Mouse (Mus musculus) myocyte (in vitro differentiated cells): Measurements from ENCODE around the gene Nanos3. TPM values are rescaled to one million over a fixed set of nuclear protein-coding genes. Genes with fewer than 3 reads are reported as not detected.

Experiments
- H3K27me3 ChIP-seq: one replicate; pipeline ENCODE4 v1.6.1; 2011; ENCODE audit not compliant: control insufficient read depth, insufficient read depth, insufficient read length
- H3K36me3 ChIP-seq: one replicate; pipeline ENCODE4 v1.6.1; 2011; ENCODE audit not compliant: control insufficient read depth, insufficient read depth
- H3K4me2 ChIP-seq: one replicate; pipeline ENCODE4 v1.6.1; 2011; ENCODE audit warnings: low read depth, control low read depth
- H3K4me3 ChIP-seq: one replicate; pipeline ENCODE4 v1.5.1; 2011; ENCODE audit warnings: mild to moderate bottlenecking, control low read depth, moderate library complexity
- H3K79me2 ChIP-seq: one replicate; pipeline ENCODE4 v1.6.1; 2011; ENCODE audit not compliant: control insufficient read depth, insufficient read depth
- H3ac ChIP-seq: one replicate; pipeline ENCODE4 v1.6.1; 2011; ENCODE audit not compliant: control insufficient read depth, insufficient read length
- CEBPB ChIP-seq: IDR thresholded peaks from 2 replicates; pipeline ENCODE4 v1.6.1; 2011; ENCODE audit warnings: mild to moderate bottlenecking, moderate library complexity; ENCODE audit not compliant: poor library complexity, insufficient read depth, severe bottlenecking
- E2F4 ChIP-seq: IDR thresholded peaks from one replicate; pipeline ENCODE4 v1.6.1; 2011; ENCODE audit warnings: mild to moderate bottlenecking, control low read depth, moderate library complexity; ENCODE audit not compliant: insufficient read depth
- MAX ChIP-seq: IDR thresholded peaks from one replicate; pipeline ENCODE4 v1.6.1; 2011; ENCODE audit warnings: low read depth, mild to moderate bottlenecking, control low read depth
- MYOD1 ChIP-seq, 3 experiments: IDR thresholded peaks; one replicate each; pipeline ENCODE4 v1.6.1; 2011; ENCODE audit warnings: control low read depth in 2 of 3, low read depth in 2 of 3, mild to moderate bottlenecking in 2 of 3, moderate library complexity in 1 of 3; ENCODE audit not compliant: insufficient read length in 2 of 3, control insufficient read depth in 1 of 3
- MYOG ChIP-seq, 3 experiments: IDR thresholded peaks; one replicate each; pipeline ENCODE4 v1.6.1; 2011; ENCODE audit warnings: control low read depth in 2 of 3, low read depth in 2 of 3, mild to moderate bottlenecking in 2 of 3; ENCODE audit not compliant: insufficient read length in 2 of 3, control insufficient read depth in 1 of 3, insufficient read depth in 1 of 3
- POLR2A ChIP-seq: IDR thresholded peaks from one replicate; pipeline ENCODE4 v1.6.1; 2011; ENCODE audit warnings: low read depth, mild to moderate bottlenecking, control low read depth, moderate library complexity; ENCODE audit not compliant: insufficient read length
- POLR2AphosphoS2 ChIP-seq: IDR thresholded peaks from one replicate; pipeline ENCODE4 v1.6.1; 2011; ENCODE audit warnings: low read depth, control low read depth; ENCODE audit not compliant: insufficient read length
- REST ChIP-seq: IDR thresholded peaks from one replicate; pipeline ENCODE4 v1.6.1; 2011; ENCODE audit warnings: mild to moderate bottlenecking, control low read depth, moderate library complexity; ENCODE audit not compliant: insufficient read depth, insufficient read length
- SRF ChIP-seq: IDR thresholded peaks from one replicate; pipeline ENCODE4 v1.6.1; 2011; ENCODE audit warnings: low read depth; ENCODE audit not compliant: control insufficient read depth, insufficient read length
- TCF12 ChIP-seq: IDR thresholded peaks from one replicate; pipeline ENCODE4 v1.6.1; 2011; ENCODE audit warnings: mild to moderate bottlenecking, control low read depth; ENCODE audit not compliant: poor library complexity, insufficient read depth, severe bottlenecking
- TCF3 ChIP-seq: IDR thresholded peaks from one replicate; pipeline ENCODE4 v1.6.1; 2011; ENCODE audit warnings: low read depth, control low read depth; ENCODE audit not compliant: insufficient read length
- USF1 ChIP-seq: IDR thresholded peaks from one replicate; pipeline ENCODE4 v1.6.1; 2011; ENCODE audit warnings: low read depth, mild to moderate bottlenecking, control low read depth, moderate library complexity
- polyA plus RNA-seq: library from polyadenylated mRNA; unstranded; fragments of >200 nt; fragmentation: generic; extraction: Trizol; gene quantifications from one replicate; pipeline ENCODE4 v1.2.1, GENCODE M21; 2012; ENCODE audit warnings: missing spikeins

Nanos3 gene
- polyA plus RNA-seq, 1 experiment: 1.2 TPM

DNA sequence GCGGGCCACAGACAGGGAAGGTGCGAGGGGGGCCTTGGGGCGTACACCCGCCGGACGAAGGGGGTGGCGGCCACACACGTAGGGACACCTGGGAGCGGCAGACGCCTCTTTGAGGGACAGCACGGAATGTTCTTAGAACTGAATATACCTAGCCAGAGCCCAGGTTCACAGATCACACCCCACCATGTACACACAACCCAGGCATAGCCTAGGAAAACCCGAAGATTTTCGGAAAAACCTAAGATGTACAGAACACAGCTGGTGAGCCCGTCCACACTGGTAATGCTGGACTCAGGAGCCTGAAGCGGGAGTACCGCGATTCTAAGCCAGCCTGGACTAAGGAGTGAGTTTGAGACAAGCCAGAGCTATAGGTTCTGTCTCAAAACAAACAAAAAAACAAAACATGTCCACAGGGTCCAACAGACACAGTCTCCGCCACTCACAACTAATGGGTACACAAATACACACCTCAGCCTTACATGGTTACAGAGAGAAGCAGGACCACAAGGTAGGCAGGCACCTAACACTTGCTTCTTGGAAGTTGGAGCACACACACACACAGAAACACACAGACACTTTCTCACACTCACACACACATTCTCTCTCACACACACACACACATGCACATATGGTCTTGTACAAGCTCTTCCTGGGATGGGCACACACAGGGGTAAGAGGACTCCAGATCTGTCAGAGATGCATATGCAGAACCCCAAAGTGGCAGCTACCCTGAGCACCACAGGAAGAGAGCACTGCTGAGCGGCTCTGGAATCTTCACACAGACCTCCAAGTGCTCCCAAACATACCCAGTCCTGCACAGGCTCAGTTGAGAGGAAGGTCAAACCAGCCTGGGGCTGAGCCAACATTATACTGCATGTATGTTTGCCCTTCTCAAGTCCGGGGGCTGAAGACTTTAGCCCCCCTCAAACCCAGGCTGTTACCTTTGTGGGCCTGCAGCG is 653 bp downstream of the Nanos3 start:
- H3K27me3 ChIP-seq: no peaks in the 10 kb centered on the region
- H3K36me3 ChIP-seq: no peaks in the 10 kb centered on the region
- TF ChIP-seq MYOG (IDR thresholded peaks at IDR 0.05; ENCODE audit: control insufficient read depth in 1 of 3, insufficient read depth in 1 of 3, insufficient read length in 2 of 3, low read depth in 2 of 3) (no peak), POLR2AphosphoS2 (no peak), CEBPB (no peak), SRF (no peak), USF1 (no peak), E2F4 (no peak), TCF3 (no peak), MAX (no peak), POLR2A (no peak), MYOD1 (IDR thresholded peaks at IDR 0.05; ENCODE audit: control insufficient read depth in 1 of 3, insufficient read length in 2 of 3, low read depth in 2 of 3) (no peak), TCF12 (no peak)
- H3K4me3 ChIP-seq: peak overlapping the region; percentile 28
- H3K4me2 ChIP-seq: peak overlapping the region; percentile 78
- peak overlapping the region; percentile 69 for H3ac ChIP-seq
- H3K79me2 ChIP-seq: no peaks in the 10 kb centered on the region

GRCm38 (mm10) chr8:84183261-84184084 is 1.5 kb downstream of the Nanos3 start:
- H3ac ChIP-seq: peak overlapping the region; percentile 69
- no peak for TF ChIP-seq REST
- no peak for TF ChIP-seq POLR2A
- no peak for TF ChIP-seq USF1
- no peak for TF ChIP-seq MYOG (IDR thresholded peaks at IDR 0.05; ENCODE audit: control insufficient read depth in 1 of 3, insufficient read depth in 1 of 3, insufficient read length in 2 of 3, low read depth in 2 of 3)
- TF ChIP-seq MYOD1 (IDR thresholded peaks at IDR 0.05; ENCODE audit: control insufficient read depth in 1 of 3, insufficient read length in 2 of 3, low read depth in 2 of 3): no peak
- TF ChIP-seq E2F4: no peak
- no peak for TF ChIP-seq MAX
- no peak for TF ChIP-seq TCF12
- TF ChIP-seq CEBPB: no peak
- no peaks in the 10 kb centered on the region for H3K79me2 ChIP-seq
- peak overlapping the region; percentile 28 for H3K4me3 ChIP-seq
- no peaks in the 10 kb centered on the region for H3K27me3 ChIP-seq
- no peaks in the 10 kb centered on the region for H3K36me3 ChIP-seq
- peak overlapping the region; percentile 78 for H3K4me2 ChIP-seq

DNA sequence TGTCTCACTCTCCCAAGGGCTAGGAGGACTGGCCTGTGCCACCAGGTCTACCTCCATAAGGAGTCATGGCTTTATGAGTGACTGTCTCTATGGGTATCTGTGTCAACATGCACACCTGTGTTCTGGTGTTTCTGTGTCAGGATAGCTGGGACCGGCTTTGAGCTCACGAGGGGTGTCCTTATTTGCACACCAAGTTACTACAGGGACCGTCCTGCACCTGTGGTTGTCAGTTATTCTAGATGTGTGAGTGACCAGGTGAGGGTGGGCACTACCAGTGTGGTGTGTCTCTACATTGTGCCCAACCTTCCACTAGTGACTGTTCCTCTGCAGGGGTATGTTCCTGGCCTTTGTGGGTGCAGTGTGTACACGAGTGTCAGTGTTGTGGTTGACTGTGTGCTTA is 2.2 kb downstream of the Nanos3 start:
- Histone ChIP-seq H3K27me3 (no peaks in the 10 kb centered on the region), H3K36me3 (no peaks in the 10 kb centered on the region), H3K4me3 (peak overlapping the region; percentile 28), H3K4me2 (peak overlapping the region; percentile 67), H3K79me2 (no peaks in the 10 kb centered on the region), H3ac (peak overlapping the region; percentile 69)
- TF ChIP-seq POLR2A (no peak), MYOD1 (IDR thresholded peaks at IDR 0.05; ENCODE audit: control insufficient read depth in 1 of 3, insufficient read length in 2 of 3, low read depth in 2 of 3) (peak in 2 of 3 experiments; percentile 59 to 67)

GRCm38 (mm10) chr8:84180530-84181190 is 4.4 kb downstream of the Nanos3 start:
- TF ChIP-seq MYOG (IDR thresholded peaks at IDR 0.05; ENCODE audit: control insufficient read depth in 1 of 3, insufficient read depth in 1 of 3, insufficient read length in 2 of 3, low read depth in 2 of 3) (no peak), REST (no peak), CEBPB (no peak), MYOD1 (IDR thresholded peaks at IDR 0.05; ENCODE audit: control insufficient read depth in 1 of 3, insufficient read length in 2 of 3, low read depth in 2 of 3) (no peak), TCF12 (no peak), POLR2A (no peak), POLR2AphosphoS2 (no peak), SRF (no peak)
- H3K79me2 ChIP-seq: no peaks in the 10 kb centered on the region
- no peak overlapping the region for H3K4me2 ChIP-seq
- H3K27me3 ChIP-seq: no peaks in the 10 kb centered on the region
- H3K36me3 ChIP-seq: no peaks in the 10 kb centered on the region
- no peak overlapping the region for H3ac ChIP-seq
- no peak overlapping the region for H3K4me3 ChIP-seq
